Mouse (Mus musculus) C2C12 (cell line): ENCODE data around the gene Syngr1. TPM values are rescaled to one million over a fixed set of nuclear protein-coding genes. Genes with fewer than 3 reads are reported as not detected.
A peak's percentile ranks its signal among the peaks of the same experiment; 100 is the strongest.

Experiments used
- H3K27me3 ChIP-seq: one replicate; pipeline ENCODE4 v1.6.1; 2011; ENCODE audit not compliant: control insufficient read depth, insufficient read depth, insufficient read length
- H3K36me3 ChIP-seq: one replicate; pipeline ENCODE4 v1.6.1; 2011; ENCODE audit not compliant: control insufficient read depth, insufficient read depth
- H3K4me3 ChIP-seq: one replicate; pipeline ENCODE4 v1.5.1; 2011; ENCODE audit warnings: mild to moderate bottlenecking, control low read depth; ENCODE audit not compliant: poor library complexity, insufficient read depth, severe bottlenecking
- H3K79me2 ChIP-seq: one replicate; pipeline ENCODE4 v1.6.1; 2011; ENCODE audit not compliant: control insufficient read depth, insufficient read depth
- H3K79me3 ChIP-seq: one replicate; pipeline ENCODE4 v1.6.1; 2011; ENCODE audit warnings: low read depth, control low read depth
- H3ac ChIP-seq: one replicate; pipeline ENCODE3; 2011; ENCODE audit warnings: low read depth; ENCODE audit not compliant: control insufficient read depth, insufficient read length
- CEBPB ChIP-seq: IDR thresholded peaks from one replicate; pipeline ENCODE4 v1.6.1; 2011; ENCODE audit warnings: low read depth, mild to moderate bottlenecking, control low read depth, moderate library complexity
- CTCF ChIP-seq: IDR thresholded peaks from one replicate; pipeline ENCODE4 v1.5.1; 2011; ENCODE audit not compliant: control insufficient read depth, insufficient read depth, insufficient read length
- FOSL1 ChIP-seq: IDR thresholded peaks from one replicate; pipeline ENCODE4 v1.8.0; 2011; ENCODE audit warnings: mild to moderate bottlenecking, low read length; ENCODE audit not compliant: poor library complexity, insufficient read depth, severe bottlenecking
- MAX ChIP-seq: IDR thresholded peaks from one replicate; pipeline ENCODE4 v1.6.1; 2011; ENCODE audit warnings: mild to moderate bottlenecking, control low read depth
- MYOD1 ChIP-seq: IDR thresholded peaks from one replicate; pipeline ENCODE4 v1.6.1; 2011; ENCODE audit warnings: low read depth; ENCODE audit not compliant: control insufficient read depth, insufficient read length
- MYOG ChIP-seq: IDR thresholded peaks from one replicate; pipeline ENCODE4 v1.6.1; 2011; ENCODE audit not compliant: control insufficient read depth, insufficient read length; ENCODE audit errors: extremely low read depth
- USF1 ChIP-seq: IDR thresholded peaks from one replicate; pipeline ENCODE4 v1.6.1; 2011; ENCODE audit warnings: low read depth, mild to moderate bottlenecking, control low read depth, moderate library complexity
- polyA plus RNA-seq: library from polyadenylated mRNA; unstranded; fragments of >200 nt; fragmentation: generic; extraction: Trizol; gene quantifications from one replicate; pipeline ENCODE4 v1.2.1, GENCODE M21; 2012; ENCODE audit warnings: missing spikeins

Syngr1 gene
- polyA plus RNA-seq, 1 experiment, result 7.9 TPM

DNA sequence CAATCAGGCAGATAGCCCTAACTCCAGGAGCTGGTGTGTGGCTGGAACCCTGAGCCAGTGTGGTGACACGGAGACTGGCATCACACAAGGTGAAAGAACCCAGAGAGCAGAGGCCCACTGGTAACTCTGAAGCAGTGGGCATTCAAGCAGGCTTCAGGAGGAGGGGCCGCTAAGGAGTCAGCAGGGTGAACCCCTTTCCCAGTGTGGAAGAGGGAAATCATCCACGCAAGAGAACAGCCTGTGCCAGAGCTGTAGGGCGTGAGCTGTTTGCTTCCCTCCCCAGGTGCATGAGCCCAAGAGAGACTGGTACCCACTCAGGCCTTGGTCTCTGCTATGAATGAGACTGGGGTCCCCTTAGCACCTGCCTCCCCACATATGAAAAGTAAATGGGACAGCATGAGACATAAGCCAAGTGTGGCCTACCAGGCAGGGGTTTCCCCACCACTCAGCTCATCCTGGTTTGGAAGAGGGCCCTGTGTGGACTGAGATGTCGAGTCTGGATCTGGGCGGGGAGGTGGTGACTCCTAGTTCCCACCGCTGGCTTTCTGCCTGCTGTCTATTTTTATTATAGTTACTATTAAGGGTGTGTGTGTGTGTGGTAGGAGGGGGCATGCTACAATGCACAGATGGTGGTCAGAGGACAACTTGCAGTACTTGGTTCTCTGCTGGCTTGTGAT, 18.4 kb upstream of the Syngr1 start:
- no peak for TF ChIP-seq MYOG
- TF ChIP-seq MYOD1, result no peak
- no peak for TF ChIP-seq USF1
- no peak for TF ChIP-seq MAX
- no peak for TF ChIP-seq CTCF
- TF ChIP-seq CEBPB, result no peak
- Histone ChIP-seq H3K36me3 (peaks cover 14% of the 10 kb centered on the region), H3K4me3 (no peak overlapping the region), H3K79me3 (no peaks in the 10 kb centered on the region), H3K27me3 (no peaks in the 10 kb centered on the region), H3K79me2 (no peaks in the 10 kb centered on the region), H3ac (no peak overlapping the region)

DNA sequence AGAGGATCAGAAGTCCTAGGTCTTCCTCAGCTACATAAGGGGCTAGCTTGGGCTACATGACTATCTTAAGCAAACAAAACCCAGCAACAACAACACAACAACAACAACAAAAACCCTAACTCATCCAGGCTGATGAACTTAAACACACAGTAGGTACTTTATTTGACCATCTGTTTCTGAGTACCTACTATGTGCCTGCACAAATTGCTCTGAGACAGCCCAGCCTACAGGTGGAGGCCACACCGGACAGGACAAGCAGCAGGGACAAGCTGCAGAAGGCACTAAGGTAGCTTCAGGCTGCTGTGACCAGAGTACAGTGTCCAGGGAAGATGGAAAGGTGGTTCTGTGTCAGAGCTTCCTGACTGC, 17.9 kb upstream of the Syngr1 start:
- H3K27me3 ChIP-seq, result no peaks in the 10 kb centered on the region
- peaks cover 19% of the 10 kb centered on the region for H3K36me3 ChIP-seq
- peaks cover under 1% of the 10 kb centered on the region for H3K79me3 ChIP-seq
- no peak overlapping the region for H3ac ChIP-seq
- H3K79me2 ChIP-seq, result peaks cover 4% of the 10 kb centered on the region
- H3K4me3 ChIP-seq, result no peak overlapping the region
- TF ChIP-seq CEBPB (no peak), FOSL1 (no peak), CTCF (no peak), MYOG (no peak), MYOD1 (no peak), USF1 (no peak), MAX (no peak)

DNA sequence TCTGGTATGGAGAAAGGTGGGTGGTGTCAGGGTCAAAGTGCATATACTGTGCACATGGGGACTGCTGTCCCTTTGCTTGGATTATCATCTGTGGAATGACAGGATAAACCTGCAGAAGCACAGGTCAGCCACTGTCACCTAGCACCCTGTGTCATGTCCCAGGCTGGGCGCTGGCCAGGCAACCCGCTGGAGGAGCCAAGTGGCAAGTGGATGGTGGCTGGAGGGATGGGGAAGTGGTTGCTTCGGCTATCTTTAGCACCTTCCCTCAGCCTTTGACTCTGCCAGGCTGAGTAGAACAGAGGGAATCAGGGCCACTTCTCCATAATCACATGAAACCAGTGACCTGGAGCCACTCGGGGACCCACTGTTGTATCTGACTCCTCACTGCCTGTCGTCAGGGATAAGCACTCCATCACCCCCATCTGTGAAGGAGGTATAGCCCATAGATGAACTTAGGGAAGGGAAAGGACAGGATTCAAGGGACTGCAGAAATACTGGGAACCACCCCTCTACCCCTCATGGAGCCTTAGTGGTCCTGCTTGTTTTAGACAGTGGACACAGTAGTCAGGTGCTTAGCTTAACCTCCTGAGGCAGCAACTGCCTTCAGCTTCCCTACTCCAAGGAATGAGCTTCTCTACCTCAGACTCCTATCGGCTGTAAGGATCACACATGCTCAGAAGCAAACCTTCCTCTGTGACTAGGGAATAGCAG, 16.3 kb upstream of the Syngr1 start:
- Histone ChIP-seq H3K36me3 (peaks cover 35% of the 10 kb centered on the region), H3ac (no peak overlapping the region), H3K4me3 (no peak overlapping the region), H3K79me2 (peaks cover 20% of the 10 kb centered on the region), H3K27me3 (no peaks in the 10 kb centered on the region), H3K79me3 (peaks cover 13% of the 10 kb centered on the region)
- no peak for TF ChIP-seq CEBPB
- no peak for TF ChIP-seq MYOG
- TF ChIP-seq USF1, result no peak
- TF ChIP-seq FOSL1, result no peak

DNA sequence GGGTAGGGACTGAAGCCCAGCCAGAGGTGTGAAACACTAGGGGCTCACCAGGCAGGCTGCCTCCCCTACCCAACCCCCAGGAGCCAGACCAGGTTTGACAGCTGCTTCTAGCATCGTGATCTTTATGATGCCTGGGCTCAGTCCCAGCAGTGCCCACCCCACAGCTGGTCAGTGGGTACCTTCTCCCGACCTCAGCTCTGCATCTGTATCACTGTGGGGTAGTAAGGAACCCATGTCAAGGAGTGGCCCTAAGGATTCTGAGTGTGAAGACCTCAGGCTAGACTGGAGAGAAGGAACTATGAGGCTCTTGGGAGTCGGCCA, 15.8 kb upstream of the Syngr1 start:
- peak; percentile 51 for TF ChIP-seq MYOD1
- TF ChIP-seq FOSL1, result no peak
- Histone ChIP-seq H3K79me2 (peaks cover 25% of the 10 kb centered on the region), H3K27me3 (no peaks in the 10 kb centered on the region), H3ac (no peak overlapping the region), H3K4me3 (no peak overlapping the region), H3K79me3 (peaks cover 19% of the 10 kb centered on the region), H3K36me3 (peaks cover 40% of the 10 kb centered on the region)

DNA sequence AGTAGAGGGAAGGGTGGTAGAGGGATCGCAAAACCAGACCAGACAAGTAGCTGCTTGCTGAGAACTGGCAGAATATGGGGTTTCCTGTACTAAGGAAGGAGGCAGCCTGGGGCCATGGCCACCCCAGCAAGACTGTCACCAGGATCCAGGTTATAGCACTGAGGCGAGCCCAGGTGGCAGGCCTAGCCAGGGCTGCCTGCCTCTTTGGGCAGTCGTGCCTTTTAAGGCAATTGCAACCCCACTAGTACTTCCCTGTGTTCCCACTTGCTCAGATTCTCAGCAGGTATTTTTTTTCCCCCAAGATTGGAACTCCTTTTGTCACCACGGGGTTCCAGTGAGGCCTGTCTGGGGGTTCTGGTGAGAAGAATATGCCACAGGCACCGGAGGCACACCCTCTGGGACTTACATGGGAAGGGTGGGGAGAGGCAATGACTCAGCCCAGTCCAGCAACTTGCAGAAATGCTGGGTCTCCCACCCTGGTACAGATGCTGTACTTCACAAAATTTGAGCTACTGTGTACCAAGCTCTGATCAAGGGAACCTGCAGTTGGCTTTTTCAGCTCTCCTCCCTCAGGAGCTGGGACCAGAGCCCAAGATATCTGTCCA, 15.3 kb upstream of the Syngr1 start:
- peaks cover 45% of the 10 kb centered on the region for H3K36me3 ChIP-seq
- H3K27me3 ChIP-seq, result no peaks in the 10 kb centered on the region
- H3ac ChIP-seq, result no peak overlapping the region
- H3K79me3 ChIP-seq, result peaks cover 24% of the 10 kb centered on the region
- no peak overlapping the region for H3K4me3 ChIP-seq
- peaks cover 30% of the 10 kb centered on the region for H3K79me2 ChIP-seq
- peak; percentile 11 for TF ChIP-seq FOSL1
- peak; percentile 2 for TF ChIP-seq CEBPB
- no peak for TF ChIP-seq USF1

DNA sequence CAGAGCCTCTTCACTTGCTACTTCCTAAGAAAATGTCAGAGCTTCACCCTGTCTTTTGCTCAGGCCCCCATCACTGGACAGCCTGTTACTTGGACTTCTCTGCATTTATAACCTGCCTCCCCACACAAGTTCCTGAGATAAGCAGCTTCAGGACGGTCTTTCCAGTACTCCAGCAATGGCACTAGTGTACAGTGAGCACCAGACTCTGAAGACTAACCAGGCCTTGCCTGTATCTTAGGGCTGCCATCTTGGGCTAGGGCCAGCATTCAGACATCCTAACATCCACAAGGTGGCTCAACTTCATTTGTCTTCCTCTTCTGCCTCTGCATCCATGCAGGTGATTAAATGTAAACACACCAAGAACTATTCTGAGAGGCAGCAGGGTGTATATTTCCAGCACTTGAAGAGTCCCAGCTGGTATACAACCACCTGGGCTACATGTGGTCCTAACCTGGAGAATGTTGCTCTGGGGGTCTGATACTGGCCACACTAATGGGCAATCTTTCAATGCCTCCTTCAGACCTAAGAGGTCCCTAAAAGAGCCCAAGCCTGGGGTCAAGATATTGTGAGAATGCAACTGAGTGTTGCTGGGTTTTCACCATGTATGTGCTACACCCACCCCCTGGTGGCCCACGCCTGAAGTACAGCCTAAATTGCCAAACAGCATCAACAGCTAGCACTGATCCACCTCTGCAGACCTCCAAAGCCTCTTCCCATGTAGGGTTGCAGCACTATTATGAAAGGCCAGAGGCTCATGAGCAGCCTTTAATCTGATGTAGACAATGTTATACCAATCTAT, 14.6 kb upstream of the Syngr1 start:
- peaks cover 37% of the 10 kb centered on the region for H3K79me2 ChIP-seq
- no peak overlapping the region for H3ac ChIP-seq
- peaks cover 31% of the 10 kb centered on the region for H3K79me3 ChIP-seq
- H3K27me3 ChIP-seq, result no peaks in the 10 kb centered on the region
- no peak overlapping the region for H3K4me3 ChIP-seq
- TF ChIP-seq MAX (peak; percentile 39), FOSL1 (peak; percentile 0), USF1 (no peak)
- H3K36me3 ChIP-seq, result peaks cover 52% of the 10 kb centered on the region
